Mouse (Mus musculus) T-helper 2 cell (primary cell): ENCODE data around the gene Olfr1258.
"Not testable (repeated sequence)": the region's sequence is repeated elsewhere in the genome, so short reads cannot be mapped to it uniquely, and the experiment has no call there.

Source experiments
- in situ Hi-C: fragments of 300-600 bp; cut with MboI, MseI; formaldehyde crosslinking; loops from one replicate; pipeline ENCODE4 v1.15.1; 2025; ENCODE audit warnings: high pct_unique_total_duplicates

The Olfr1258 gene

DNA sequence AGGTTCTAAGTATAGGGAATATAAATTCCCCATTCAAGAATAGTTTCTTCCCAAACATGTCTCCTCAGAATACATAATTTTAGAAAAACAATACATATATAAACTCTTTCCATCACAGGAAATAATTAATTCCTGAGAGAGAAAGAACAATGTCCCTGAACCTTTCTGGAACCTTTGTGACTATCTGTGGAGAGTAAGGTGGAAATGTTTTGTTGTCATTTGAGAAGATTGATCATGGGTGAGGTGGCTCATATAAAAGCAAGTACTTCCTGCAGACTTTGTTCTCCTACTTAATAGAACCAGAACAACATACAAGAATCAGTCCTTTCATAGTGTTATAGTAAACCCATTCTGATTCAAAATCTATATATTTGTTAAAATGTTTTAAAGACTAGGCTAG lies at the start of gene Olfr1258:
Gene Olfr1258 (plus strand): TSS at position 301 of the 400 bp plus-strand sequence.
- in situ Hi-C loops: no loop called here

GRCm38 (mm10) chr2:89878137-89878536 lies 49.0 kb upstream of the Olfr1258 start, which contains the start of gene Olfr1257:
Olfr1257 (plus strand) TSS chr2:89878437.
- in situ Hi-C loops: no loop called here

DNA sequence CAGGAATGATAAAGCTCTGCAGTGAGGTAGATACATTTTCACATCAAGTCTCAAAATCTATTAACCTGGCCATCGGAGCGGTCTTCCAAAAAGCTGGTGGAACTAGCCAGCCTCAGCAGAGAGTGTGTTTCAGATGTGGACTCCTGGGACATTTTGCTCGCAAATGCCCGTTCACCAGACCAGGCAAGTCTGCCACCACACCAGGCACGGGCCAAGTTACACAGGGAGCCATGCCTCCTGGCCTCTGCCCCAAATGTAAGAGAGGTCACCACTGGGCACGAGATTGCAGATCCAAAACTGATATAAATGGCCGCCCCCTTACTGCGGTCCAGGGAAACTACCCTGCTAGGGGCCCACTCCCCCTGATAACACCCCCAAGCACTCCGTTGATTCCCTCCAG lies 14.5 kb upstream of the Olfr1258 start:
- in situ Hi-C loops: not testable (repeated sequence)

DNA sequence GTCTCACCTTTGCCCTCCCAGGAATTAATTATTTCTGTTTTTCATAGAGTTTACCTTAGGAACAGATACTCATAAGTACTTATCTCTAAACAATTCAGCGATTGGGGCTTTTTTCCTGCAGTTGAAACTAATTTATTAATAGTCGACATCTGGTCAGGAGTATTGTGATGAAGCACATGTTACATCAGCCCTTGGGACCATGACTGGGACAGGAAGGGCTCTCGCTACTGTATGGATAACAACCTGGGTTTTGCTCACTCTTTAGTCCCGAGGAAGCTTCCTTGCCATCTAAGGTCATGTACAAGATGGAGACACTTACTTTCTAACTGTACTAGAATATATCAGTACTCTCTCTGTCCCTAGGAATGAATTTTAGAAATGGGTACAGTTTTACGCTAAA lies 21.5 kb downstream of the Olfr1258 start, which contains the start of gene Olfr1259:
Gene Olfr1259 (minus strand): TSS at position 101 of the 400 bp plus-strand sequence.
- in situ Hi-C loops: no loop called here

GRCm38 (mm10) chr2:89974184-89974583 lies 47.1 kb downstream of the Olfr1258 start, which contains the start of gene Olfr1260:
Olfr1260 (plus strand) TSS chr2:89974340.
- in situ Hi-C loops: no loop called here

- in situ Hi-C loops: no loop called here
Measured at GRCm38 (mm10) chr2:89977709-89978108, 50.6 kb downstream of the Olfr1258 start.
